Mouse (Mus musculus) heart, postnatal 0 days (tissue): ENCODE measurements around the gene Cyp4f16.

Experiments
- CTCF ChIP-seq: IDR thresholded peaks from 2 replicates; pipeline ENCODE4 v1.5.1; 2016; ENCODE audit warnings: antibody characterized with exemption, control low read depth, low read depth
- EP300 ChIP-seq: IDR thresholded peaks from 2 replicates; pipeline ENCODE4 v1.6.1; 2016; ENCODE audit warnings: antibody characterized with exemption, low read depth

DNA sequence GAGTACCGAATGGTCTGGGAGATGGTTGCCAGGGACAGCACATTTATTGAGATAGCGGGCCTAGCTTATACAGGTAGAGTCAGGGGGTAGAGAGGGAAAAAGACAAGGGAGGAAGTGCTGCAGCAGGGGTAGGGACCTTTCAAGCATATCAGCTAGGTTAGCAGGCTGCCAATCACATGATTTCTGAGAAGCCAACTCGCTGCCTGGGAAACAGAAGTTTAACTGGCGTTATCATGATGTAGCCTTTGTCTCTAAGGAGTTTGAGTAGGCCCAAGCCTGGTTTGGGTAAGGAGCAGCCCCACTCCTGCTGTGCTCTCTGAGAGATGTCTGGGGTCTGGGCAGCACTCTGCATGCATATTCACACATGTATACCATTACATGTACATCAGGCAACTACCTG is 14.0 kb upstream of the Cyp4f16 start:
- no peak for TF ChIP-seq CTCF
- no peak for TF ChIP-seq EP300
